Mouse (Mus musculus) heart, postnatal 0 days (tissue): ENCODE data around the gene Ercc6.

Experiments
- CTCF ChIP-seq: IDR thresholded peaks from 2 replicates; pipeline ENCODE4 v1.5.1; 2016; ENCODE audit warnings: antibody characterized with exemption, control low read depth, low read depth
- EP300 ChIP-seq: IDR thresholded peaks from 2 replicates; pipeline ENCODE4 v1.6.1; 2016; ENCODE audit warnings: antibody characterized with exemption, low read depth

- TF ChIP-seq CTCF (no peak), EP300 (no peak)
These were observed 10.8 kb downstream of the Ercc6 start for GRCm38 (mm10) chr14:32524071-32524470.
